ENCODE assay signal across 10 mouse cellular contexts in genomic region chr17:28345271-28345721, GRCm38 (mm10). TPM values are rescaled to one million over a fixed set of nuclear protein-coding genes. Genes with fewer than 3 reads are reported as not detected.
A peak's percentile ranks its signal among the peaks of the same experiment; 100 is the strongest.
DNase-seq lines count a peak whose midpoint lies in the region; ATAC-seq lines count a peak whose summit lies in the region.
"Had no signal": no experiment of that assay in that cellular context is flagged by ENCODE, and none has a peak within 500 bp of the region (broad histone marks: within the 10 kb centered on the region; RNA-seq: fewer than 3 reads in every experiment).

No protein-coding gene starts in this region.

- WGBS in heart, embryonic 10.5 days: 5% methylated on average over 7 of the region's 8 CpGs
- 14% methylated on average over 7 of the region's 8 CpGs for WGBS in midbrain, embryonic 13.5 days
- 18% methylated on average over 8 of the region's 8 CpGs for WGBS in midbrain, embryonic 14.5 days
- 5% methylated on average over 8 of the region's 8 CpGs for WGBS in stomach, embryonic 15.5 days

- DNase-seq in heart, embryonic 10.5 days (ENCODE audit: low spot score): no peak
- DNase-seq in heart, adult 18-20 months: no peak
- DNase-seq in midbrain, embryonic 14.5 days: no peak
- peak; percentile 53 for DNase-seq in heart, postnatal 4 days
- no peak for DNase-seq in adrenal gland, postnatal 36 days
- DNase-seq in adrenal gland, postnatal 4 days (ENCODE audit: low spot score in 2 of 2): no peak
- DNase-seq: retina, postnatal 1 day had no signal

- H3K4me1 ChIP-seq in heart, embryonic 10.5 days: peaks cover 86% of the 10 kb centered on the region
- peaks cover 51% of the 10 kb centered on the region for H3K4me1 ChIP-seq in midbrain, embryonic 13.5 days (replicated peaks)
- H3K4me1 ChIP-seq in midbrain, embryonic 14.5 days (ENCODE audit: control insufficient read depth, insufficient read depth, low read length): peaks cover 10% of the 10 kb centered on the region; the same call in 1 of the 2 replicates
- H3K4me1 ChIP-seq in stomach, embryonic 15.5 days: peaks cover 85% of the 10 kb centered on the region

- H3K9ac ChIP-seq in midbrain, embryonic 13.5 days (replicated peaks): no peak overlapping the region
- no peak overlapping the region for H3K9ac ChIP-seq in midbrain, embryonic 14.5 days (replicated peaks; ENCODE audit: low read length)
- peak overlapping the region; percentile 9; the same call in 1 of the 2 replicates for H3K9ac ChIP-seq in stomach, embryonic 15.5 days

- peaks cover 9% of the 10 kb centered on the region; the same call in 1 of the 2 replicates for H3K27me3 ChIP-seq in heart, embryonic 10.5 days (ENCODE audit: insufficient read depth, poor library complexity, severe bottlenecking)
- peaks cover 9% of the 10 kb centered on the region; the same call in 1 of the 2 replicates for H3K27me3 ChIP-seq in midbrain, embryonic 13.5 days
- H3K27me3 ChIP-seq in midbrain, embryonic 14.5 days (ENCODE audit: control insufficient read depth, insufficient read depth, low read length): 0 out of 2 replicates have a peak, but pooled peaks cover 3% of the 10 kb centered on the region
- no peaks in the 10 kb centered on the region for H3K27me3 ChIP-seq in stomach, embryonic 15.5 days (replicated peaks)

- H3K4me3 ChIP-seq in heart, embryonic 10.5 days: peak overlapping the region; percentile 47
- H3K4me3 ChIP-seq in midbrain, embryonic 13.5 days (replicated peaks): no peak overlapping the region
- no peak overlapping the region for H3K4me3 ChIP-seq in midbrain, embryonic 14.5 days (replicated peaks; ENCODE audit: low read depth, low read length)
- peak overlapping the region; percentile 30 for H3K4me3 ChIP-seq in stomach, embryonic 15.5 days (replicated peaks)

- no peak for ATAC-seq in midbrain, embryonic 13.5 days
- ATAC-seq in midbrain, embryonic 14.5 days (ENCODE audit: low FRiP score, low TSS enrichment): no peak
- ATAC-seq in stomach, embryonic 15.5 days (ENCODE audit: insufficient read depth, low FRiP score, low read depth): peak; percentile 4; the same call in 1 of the 2 replicates

- H3K27ac ChIP-seq in heart, embryonic 10.5 days: peak overlapping the region; percentile 91
- H3K27ac ChIP-seq in midbrain, embryonic 13.5 days: no peak overlapping the region
- H3K27ac ChIP-seq in midbrain, embryonic 14.5 days (replicated peaks; ENCODE audit: low read depth, low read length): no peak overlapping the region
- peak overlapping the region; percentile 98 for H3K27ac ChIP-seq in stomach, embryonic 15.5 days

- no peaks in the 10 kb centered on the region for H3K9me3 ChIP-seq in heart, embryonic 10.5 days
- H3K9me3 ChIP-seq in midbrain, embryonic 13.5 days: no peaks in the 10 kb centered on the region
- no peaks in the 10 kb centered on the region for H3K9me3 ChIP-seq in midbrain, embryonic 14.5 days (ENCODE audit: control insufficient read depth, low read length)
- no peaks in the 10 kb centered on the region for H3K9me3 ChIP-seq in stomach, embryonic 15.5 days

- H3K4me2 ChIP-seq in midbrain, embryonic 13.5 days (replicated peaks): 0 out of 2 replicates have a peak overlapping the region, but pooled peaks have one; percentile 0
- no peak overlapping the region for H3K4me2 ChIP-seq in midbrain, embryonic 14.5 days (ENCODE audit: low read length)
- peak overlapping the region; percentile 55 for H3K4me2 ChIP-seq in stomach, embryonic 15.5 days

- peaks cover 6% of the 10 kb centered on the region for H3K36me3 ChIP-seq in heart, embryonic 10.5 days
- no peaks in the 10 kb centered on the region for H3K36me3 ChIP-seq in midbrain, embryonic 13.5 days
- no peaks in the 10 kb centered on the region for H3K36me3 ChIP-seq in midbrain, embryonic 14.5 days (ENCODE audit: control insufficient read depth, insufficient read depth, low read length)
- no peaks in the 10 kb centered on the region for H3K36me3 ChIP-seq in stomach, embryonic 15.5 days

RNA-seq across cellular contexts. Expression of gene Tead3, which starts 5.3 kb away (rescaled TPM):
- 6.3 and 6.5 TPM in 2 replicates for polyA plus RNA-seq in heart, embryonic 10.5 days (2016; fragmentation: Nextera tagmentation; extraction: Ambion mirVana)
- total RNA-seq in heart, adult 18-20 months (2021): 10 to 100 TPM; 12.0 to 13.3 TPM
- 1.9 and 2.9 TPM in 2 replicates for polyA plus RNA-seq in midbrain, embryonic 13.5 days (2015; fragmentation: Nextera tagmentation; extraction: Ambion mirVana)
- 0.78 and 1.7 TPM in 2 replicates for polyA plus RNA-seq in midbrain, embryonic 14.5 days (2014; fragmentation: Nextera tagmentation; extraction: Ambion mirVana)
- total RNA-seq in heart, postnatal 4 days (2021): 10 to 100 TPM; 26.3 to 30.2 TPM
- polyA plus RNA-seq in stomach, embryonic 15.5 days (2015; fragmentation: Nextera tagmentation; extraction: Ambion mirVana): 11.5 and 12.0 TPM in 2 replicates
- total RNA-seq in adrenal gland, postnatal 36 days (2021): 10 to 100 TPM; 10.0 to 10.1 TPM
- 10 to 100 TPM; 23.8 to 27.5 TPM for total RNA-seq in adrenal gland, postnatal 4 days (2021)

RNA-seq across cellular contexts. Expression of gene Rpl10a, which starts 17.0 kb away (rescaled TPM):
- 345 and 365 TPM in 2 replicates for polyA plus RNA-seq in heart, embryonic 10.5 days (2016; fragmentation: Nextera tagmentation; extraction: Ambion mirVana)
- total RNA-seq in heart, adult 18-20 months (2021): 100 to 1,000 TPM; 422 to 438 TPM
- polyA plus RNA-seq in midbrain, embryonic 13.5 days (2015; fragmentation: Nextera tagmentation; extraction: Ambion mirVana): 382 and 387 TPM in 2 replicates
- polyA plus RNA-seq in midbrain, embryonic 14.5 days (2014; fragmentation: Nextera tagmentation; extraction: Ambion mirVana): 401 and 423 TPM in 2 replicates
- 100 to 1,000 TPM; 663 to 665 TPM for total RNA-seq in heart, postnatal 4 days (2021)
- polyA plus RNA-seq in stomach, embryonic 15.5 days (2015; fragmentation: Nextera tagmentation; extraction: Ambion mirVana): 490 and 616 TPM in 2 replicates
- 100 to 1,000 TPM; 847 to 904 TPM for total RNA-seq in adrenal gland, postnatal 36 days (2021)
- total RNA-seq in adrenal gland, postnatal 4 days (2021): 1,000 to 10,000 TPM; 1,198 to 1,213 TPM

RNA-seq across cellular contexts. Expression of gene Tulp1, which starts 19.7 kb away (rescaled TPM):
- 5.0 and 5.7 TPM in 2 replicates for polyA plus RNA-seq in heart, embryonic 10.5 days (2016; fragmentation: Nextera tagmentation; extraction: Ambion mirVana)
- total RNA-seq in heart, adult 18-20 months (2021): not detected
- 1.7 and 2.6 TPM in 2 replicates for polyA plus RNA-seq in midbrain, embryonic 13.5 days (2015; fragmentation: Nextera tagmentation; extraction: Ambion mirVana)
- polyA plus RNA-seq in midbrain, embryonic 14.5 days (2014; fragmentation: Nextera tagmentation; extraction: Ambion mirVana): 1.4 and 1.5 TPM in 2 replicates
- total RNA-seq in heart, postnatal 4 days (2021): 1 to 10 TPM; 1.0 to 1.5 TPM
- polyA plus RNA-seq in stomach, embryonic 15.5 days (2015; fragmentation: Nextera tagmentation; extraction: Ambion mirVana): 4.2 and 5.0 TPM in 2 replicates
- under 1 TPM in 1 of 2 experiments, not detected in 1; 0.43 TPM for total RNA-seq in adrenal gland, postnatal 36 days (2021)
- 1 to 10 TPM in 1 of 2 experiments, under 1 TPM in 1; 0.62 to 1.5 TPM for total RNA-seq in adrenal gland, postnatal 4 days (2021)
- total RNA-seq: liver, adult 2 months had no signal
- polyA plus RNA-seq: liver, adult 2 months had no signal

RNA-seq across cellular contexts. Expression of gene Fance, which starts 32.0 kb away (rescaled TPM):
- polyA plus RNA-seq in heart, embryonic 10.5 days (2016; fragmentation: Nextera tagmentation; extraction: Ambion mirVana): 25.8 and 30.6 TPM in 2 replicates
- 10 to 100 TPM; 10.5 to 12.7 TPM for total RNA-seq in heart, adult 18-20 months (2021)
- polyA plus RNA-seq in midbrain, embryonic 13.5 days (2015; fragmentation: Nextera tagmentation; extraction: Ambion mirVana): 20.2 and 26.9 TPM in 2 replicates
- polyA plus RNA-seq in midbrain, embryonic 14.5 days (2014; fragmentation: Nextera tagmentation; extraction: Ambion mirVana): 19.5 and 24.3 TPM in 2 replicates
- 10 to 100 TPM; 18.7 to 19.4 TPM for total RNA-seq in heart, postnatal 4 days (2021)
- polyA plus RNA-seq in stomach, embryonic 15.5 days (2015; fragmentation: Nextera tagmentation; extraction: Ambion mirVana): 26.9 and 29.9 TPM in 2 replicates
- total RNA-seq in adrenal gland, postnatal 36 days (2021): 10 to 100 TPM; 23.5 to 23.7 TPM
- total RNA-seq in adrenal gland, postnatal 4 days (2021): 10 to 100 TPM; 38.6 to 49.3 TPM

Comparison
In these comparisons a context has a peak if more than half of its experiments do, and no peak if none do; other contexts are left out.
1. H3K27ac ChIP-seq: peak in heart, embryonic 10.5 days (single experiment) and stomach, embryonic 15.5 days (single experiment); none in midbrain, embryonic 13.5 days (single experiment) and midbrain, embryonic 14.5 days (single experiment).
2. H3K4me3 ChIP-seq: peak in heart, embryonic 10.5 days (single experiment) and stomach, embryonic 15.5 days (single experiment); none in midbrain, embryonic 13.5 days (single experiment) and midbrain, embryonic 14.5 days (single experiment).